Mouse (Mus musculus) MEL (cell line): ENCODE results near the gene Ceacam2.
"Not testable (repeated sequence)": the region's sequence is repeated elsewhere in the genome, so short reads cannot be mapped to it uniquely, and the experiment has no call there.

Source experiments
- CTCF ChIP-seq, 3 experiments: IDR thresholded peaks in 2 of 3; conservative IDR thresholded peaks in 1 of 3; 2 replicates each; pipeline ENCODE4 v1.5.1; 2011 to 2012; ENCODE audit warnings: low read length in 3 of 3, low read depth in 2 of 3, mild to moderate bottlenecking in 2 of 3, improper control_type of control experiment in 1 of 3, inconsistent platforms in 1 of 3, mixed read lengths in 1 of 3, moderate library complexity in 1 of 3; ENCODE audit not compliant: control insufficient read depth in 1 of 3, insufficient read depth in 1 of 3, poor library complexity in 1 of 3, severe bottlenecking in 1 of 3
- GATA1 ChIP-seq: IDR thresholded peaks from 2 replicates; pipeline ENCODE4 v1.6.1; 2011; ENCODE audit warnings: low read depth, low read length, improper control_type of control experiment
- HCFC1 ChIP-seq: IDR thresholded peaks from 2 replicates; pipeline ENCODE4 v1.6.1; 2012; ENCODE audit warnings: low read depth, mild to moderate bottlenecking, inconsistent platforms, low read length, improper control_type of control experiment, moderate library complexity
- NELFE ChIP-seq: IDR thresholded peaks from 2 replicates; pipeline ENCODE4 v1.6.1; 2011; ENCODE audit warnings: low read depth, low read length, improper control_type of control experiment

GRCm38 (mm10) chr7:25490698-25491097 is 49.0 kb downstream of the Ceacam2 start:
- not testable (repeated sequence) for TF ChIP-seq CTCF (IDR thresholded peaks at IDR 0.05 in 2 of 3, conservative IDR thresholded peaks at IDR 0.05 in 1 of 3; ENCODE audit: control insufficient read depth in 1 of 3, insufficient read depth in 1 of 3, low read depth in 2 of 3, low read length in 3 of 3, poor library complexity in 1 of 3, severe bottlenecking in 1 of 3); HCFC1; NELFE; GATA1
